Mouse (Mus musculus) small intestine, adult 2 months (tissue): Measurements from ENCODE around the gene Actr2.

Experiments used
- CTCF ChIP-seq: fragments of 200-500 bp; IDR thresholded peaks from 2 replicates; pipeline ENCODE4 v1.5.1; 2012; ENCODE audit warnings: low read depth, mild to moderate bottlenecking, control low read depth, inconsistent platforms, low read length, moderate library complexity, mixed read lengths; ENCODE audit not compliant: insufficient replicate concordance, insufficient read length; ENCODE audit errors: extremely low read depth
- POLR2A ChIP-seq: fragments of 200-500 bp; IDR thresholded peaks from 2 replicates; pipeline ENCODE4 v1.6.1; 2012; ENCODE audit warnings: low read depth, mild to moderate bottlenecking, control low read depth, inconsistent platforms, low read length, moderate library complexity

- TF ChIP-seq POLR2A = no peak
- no peak for TF ChIP-seq CTCF
Observed at GRCm38 (mm10) chr11:20106946-20107345, 5.8 kb downstream of the Actr2 start.
